Mouse (Mus musculus): Measurements from ENCODE around the gene Cpm.

GRCm38 (mm10) chr10:117712191-117712754 is 83.0 kb downstream of the Cpm start:
- TF ChIP-seq POLR2AphosphoS2 (IDR thresholded peaks at IDR 0.05; ENCODE audit: insufficient read length, low read depth) (no peak), E2F4 (IDR thresholded peaks at IDR 0.05; ENCODE audit: insufficient read depth) (no peak), MAX (IDR thresholded peaks at IDR 0.05; ENCODE audit: low read depth) (no peak), USF1 (IDR thresholded peaks at IDR 0.05; ENCODE audit: low read depth) (no peak), POLR2A (IDR thresholded peaks at IDR 0.05; ENCODE audit: insufficient read length, low read depth) (no peak), MYOG (IDR thresholded peaks at IDR 0.05; ENCODE audit: control insufficient read depth in 1 of 3, insufficient read depth in 1 of 3, insufficient read length in 2 of 3, low read depth in 2 of 3) (no peak), TCF12 (IDR thresholded peaks at IDR 0.05; ENCODE audit: insufficient read depth, poor library complexity, severe bottlenecking) (no peak), SRF (IDR thresholded peaks at IDR 0.05; ENCODE audit: control insufficient read depth, insufficient read length, low read depth) (no peak), CEBPB (IDR thresholded peaks at IDR 0.05; ENCODE audit: insufficient read depth, poor library complexity, severe bottlenecking) (no peak)
